Comparison of ENCODE assay signal across 8 mouse cellular contexts in genomic region chr15:80011194-80011593, GRCm38 (mm10). TPM values are rescaled to one million over a fixed set of nuclear protein-coding genes. Genes with fewer than 3 reads are reported as not detected.
DNase-seq lines count a peak whose midpoint lies in the region; ATAC-seq and TF ChIP-seq lines count a peak whose summit lies in the region.

No protein-coding gene starts in this region.

- peak overlapping the region; percentile 95; the same call in 1 of the 2 replicates for H3K4me2 ChIP-seq in forebrain, embryonic 15.5 days (replicated peaks)
- H3K4me2 ChIP-seq in limb, embryonic 15.5 days: 0 out of 2 replicates have a peak overlapping the region, but pooled peaks have one; percentile 96

- peak overlapping the region; percentile 76 for H3K4me3 ChIP-seq in kidney, adult 2 months (ENCODE audit: insufficient read depth, low read depth, low read length)
- 0 out of 2 replicates have a peak overlapping the region, but pooled peaks have one; percentile 3 for H3K4me3 ChIP-seq in forebrain, embryonic 15.5 days
- H3K4me3 ChIP-seq in limb, embryonic 15.5 days: peak overlapping the region; percentile 57; the same call in 1 of the 2 replicates

- H3K4me1 ChIP-seq in kidney, adult 2 months (ENCODE audit: control insufficient read depth, insufficient read depth, low read length): peaks cover 17% of the 10 kb centered on the region
- peaks cover 59% of the 10 kb centered on the region for H3K4me1 ChIP-seq in forebrain, embryonic 15.5 days
- H3K4me1 ChIP-seq in limb, embryonic 15.5 days: peaks cover 53% of the 10 kb centered on the region

- H3K27me3 ChIP-seq in kidney, adult 2 months (replicated peaks; ENCODE audit: control insufficient read depth, insufficient read depth, low read length): no peaks in the 10 kb centered on the region
- H3K27me3 ChIP-seq in forebrain, embryonic 15.5 days: peaks cover 55% of the 10 kb centered on the region
- peaks cover 61% of the 10 kb centered on the region for H3K27me3 ChIP-seq in limb, embryonic 15.5 days

- WGBS in kidney, adult 2 months: 28% methylated on average over 6 of the region's 6 CpGs
- WGBS in forebrain, embryonic 15.5 days: 42% methylated on average over 6 of the region's 6 CpGs
- 26% methylated on average over 6 of the region's 6 CpGs for WGBS in limb, embryonic 15.5 days

- no peak for TF ChIP-seq POLR2A in kidney, adult 2 months (IDR thresholded peaks at IDR 0.05; ENCODE audit: low read depth, low read length)

- H3K9ac ChIP-seq in forebrain, embryonic 15.5 days (replicated peaks): no peak overlapping the region
- no peak overlapping the region for H3K9ac ChIP-seq in limb, embryonic 15.5 days

- no peak for ATAC-seq in forebrain, embryonic 15.5 days (replicated peaks)
- no peak for ATAC-seq in limb, embryonic 15.5 days (ENCODE audit: insufficient number of reproducible peaks, low FRiP score, low TSS enrichment, low read depth)

- no peaks in the 10 kb centered on the region for H3K36me3 ChIP-seq in kidney, adult 2 months (ENCODE audit: control insufficient read depth, insufficient read depth, low read length)
- no peaks in the 10 kb centered on the region for H3K36me3 ChIP-seq in forebrain, embryonic 15.5 days
- H3K36me3 ChIP-seq in limb, embryonic 15.5 days: no peaks in the 10 kb centered on the region

- TF ChIP-seq CTCF in kidney, adult 2 months (conservative IDR thresholded peaks at IDR 0.05; ENCODE audit: insufficient read depth, insufficient read length, low read depth, low read length): no peak

- DNase-seq in kidney, adult 2 months: peak; percentile 54
- DNase-seq in kidney, postnatal 10 days: no peak
- DNase-seq in brain, adult 2 months (ENCODE audit: low read depth, low spot score): peak; percentile 65
- DNase-seq in retina, postnatal 1 day: no peak
- DNase-seq in embryo, embryonic 9.5 days (ENCODE audit: extremely low spot score): no peak
- no peak for DNase-seq in testis, postnatal 14 days (ENCODE audit: low spot score)

- H3K27ac ChIP-seq in kidney, adult 2 months (ENCODE audit: insufficient read depth, low read depth, low read length): peak overlapping the region; percentile 40
- H3K27ac ChIP-seq in forebrain, embryonic 15.5 days (replicated peaks): no peak overlapping the region
- H3K27ac ChIP-seq in limb, embryonic 15.5 days: no peak overlapping the region

- H3K9me3 ChIP-seq in forebrain, embryonic 15.5 days: no peaks in the 10 kb centered on the region
- no peaks in the 10 kb centered on the region for H3K9me3 ChIP-seq in limb, embryonic 15.5 days

RNA-seq across cellular contexts. Expression of gene Pdgfb, which starts 3.6 kb away (rescaled TPM):
- 32.2 and 33.4 TPM in 2 replicates for polyA plus RNA-seq in kidney, adult 2 months (2012; rRNA removed)
- polyA plus RNA-seq in forebrain, embryonic 15.5 days (2015; fragmentation: Nextera tagmentation; extraction: Ambion mirVana): 3.0 and 3.3 TPM in 2 replicates
- polyA plus RNA-seq in limb, embryonic 15.5 days (2015; fragmentation: Nextera tagmentation; extraction: Ambion mirVana): 3.1 TPM in 2 replicates

RNA-seq across cellular contexts. Expression of gene Cbx7, which starts 40.3 kb away (rescaled TPM):
- 41.3 and 44.1 TPM in 2 replicates for polyA plus RNA-seq in kidney, adult 2 months (2012; rRNA removed)
- polyA plus RNA-seq in forebrain, embryonic 15.5 days (2015; fragmentation: Nextera tagmentation; extraction: Ambion mirVana): 3.6 TPM in 2 replicates
- 2.4 and 2.8 TPM in 2 replicates for polyA plus RNA-seq in limb, embryonic 15.5 days (2015; fragmentation: Nextera tagmentation; extraction: Ambion mirVana)

Comparison
In these comparisons a context has a peak if more than half of its experiments do, and no peak if none do; other contexts are left out.
1. DNase-seq: peak in kidney, adult 2 months (single experiment) and brain, adult 2 months (single experiment); none in kidney, postnatal 10 days (single experiment), retina, postnatal 1 day (single experiment), embryo, embryonic 9.5 days (single experiment) and testis, postnatal 14 days (single experiment).
2. H3K4me3 ChIP-seq: peak in every context shown above with its lines; median percentile 76 in kidney, adult 2 months; 57 in limb, embryonic 15.5 days; 3 in forebrain, embryonic 15.5 days.